Mouse (Mus musculus): Measurements from ENCODE around the gene 1700021F05Rik.

GRCm38 (mm10) chr10:43584538-43584937 is 43.7 kb upstream of the 1700021F05Rik start:
- TF ChIP-seq POLR2A (IDR thresholded peaks at IDR 0.05; ENCODE audit: borderline replicate concordance, control insufficient read depth, low read depth, low read length), result no peak; the same call in 1 of the 2 replicates
- TF ChIP-seq CTCF (IDR thresholded peaks at IDR 0.05; ENCODE audit: control insufficient read depth, insufficient read depth, low read length), result no peak
